Mouse (Mus musculus) frontal cortex, postnatal 14 days (tissue): ENCODE results near the gene Glt1d1.
A peak's percentile ranks its signal among the peaks of the same experiment; 100 is the strongest.

Experiments used
- DNase-seq, 2 experiments: peaks; one replicate each; pipeline ENCODE4 v3.0.0; 2022; ENCODE audit warnings: low spot score in 2 of 2

Glt1d1 gene

GRCm38 (mm10) chr5:127632167-127633145 is at the start of gene Glt1d1, which contains the start of gene Slc15a4:
TSS of gene Glt1d1 (plus strand) at chr5:127632262.
TSS of gene Slc15a4 (minus strand) at chr5:127632897.
- DNase-seq, result peak in 1 of 2 experiments; percentile 24

GRCm38 (mm10) chr5:127583658-127584057 is 48.4 kb upstream of the Glt1d1 start:
- no peak for DNase-seq

- DNase-seq, result no peak
Observed at GRCm38 (mm10) chr5:127587854-127588253, 44.2 kb upstream of the Glt1d1 start.

- DNase-seq, result no peak
Observed at GRCm38 (mm10) chr5:127592406-127592805, 39.7 kb upstream of the Glt1d1 start.

GRCm38 (mm10) chr5:127592854-127593253 is 39.2 kb upstream of the Glt1d1 start:
- peak in 1 of 2 experiments; percentile 46 for DNase-seq

- DNase-seq, result no peak
Observed at GRCm38 (mm10) chr5:127595676-127596075, 36.4 kb upstream of the Glt1d1 start.

GRCm38 (mm10) chr5:127596862-127597261 is 35.2 kb upstream of the Glt1d1 start:
- no peak for DNase-seq

GRCm38 (mm10) chr5:127602996-127603395 is 29.1 kb upstream of the Glt1d1 start:
- DNase-seq, result no peak

- DNase-seq, result no peak
Observed at GRCm38 (mm10) chr5:127607507-127607906, 24.6 kb upstream of the Glt1d1 start.

- DNase-seq, result no peak
Observed at GRCm38 (mm10) chr5:127609191-127609714, 22.8 kb upstream of the Glt1d1 start.

- peak in 1 of 2 experiments; percentile 32 for DNase-seq
Observed at GRCm38 (mm10) chr5:127610787-127611509, 21.1 kb upstream of the Glt1d1 start.

GRCm38 (mm10) chr5:127611881-127612280 is 20.2 kb upstream of the Glt1d1 start:
- DNase-seq, result no peak

- DNase-seq, result no peak
Observed at GRCm38 (mm10) chr5:127612397-127612796, 19.7 kb upstream of the Glt1d1 start.

GRCm38 (mm10) chr5:127615459-127615858 is 16.6 kb upstream of the Glt1d1 start:
- no peak for DNase-seq

GRCm38 (mm10) chr5:127616151-127616550 is 15.9 kb upstream of the Glt1d1 start:
- no peak for DNase-seq

GRCm38 (mm10) chr5:127616884-127617635 is 15.0 kb upstream of the Glt1d1 start:
- DNase-seq, result peak; percentile 96 to 97

- DNase-seq, result no peak
Observed at GRCm38 (mm10) chr5:127618834-127619233, 13.2 kb upstream of the Glt1d1 start.

- no peak for DNase-seq
Observed at GRCm38 (mm10) chr5:127620371-127620770, 11.7 kb upstream of the Glt1d1 start.

- no peak for DNase-seq
Observed at GRCm38 (mm10) chr5:127621108-127621507, 11.0 kb upstream of the Glt1d1 start.

GRCm38 (mm10) chr5:127624427-127625213 is 7.4 kb upstream of the Glt1d1 start:
- no peak for DNase-seq

GRCm38 (mm10) chr5:127627242-127627641 is 4.8 kb upstream of the Glt1d1 start:
- DNase-seq, result no peak
